Mouse (Mus musculus): ENCODE results near the gene Ndufs4.

- TF ChIP-seq CTCF (IDR thresholded peaks at IDR 0.05; ENCODE audit: borderline replicate concordance, insufficient read depth, low read depth, low read length) (no peak), POLR2A (IDR thresholded peaks at IDR 0.05; ENCODE audit: borderline replicate concordance, insufficient read depth, low read length) (no peak)
These were observed 8.8 kb upstream of the Ndufs4 start for GRCm38 (mm10) chr13:114396863-114397262.
